Mouse (Mus musculus): ENCODE measurements around the gene Unc5c.

- no peak for TF ChIP-seq CTCF (IDR thresholded peaks at IDR 0.05; ENCODE audit: low read depth)
- no peak for TF ChIP-seq EP300 (IDR thresholded peaks at IDR 0.05; ENCODE audit: low read depth)
Observed at GRCm38 (mm10) chr3:141601072-141601549, 136.1 kb downstream of the Unc5c start.
